Mouse (Mus musculus): ENCODE data around the gene Rnf145. TPM values are rescaled to one million over a fixed set of nuclear protein-coding genes. Genes with fewer than 3 reads are reported as not detected.

Rnf145 gene
- polyA plus RNA-seq, 1 experiment from 2014 or later = 65.3 TPM

- H3K4me1 ChIP-seq = 0 out of 2 replicates have a peak, but pooled peaks cover 2% of the 10 kb centered on the region
- no peak for ATAC-seq (replicated peaks; ENCODE audit: low FRiP score)
- H3K9me3 ChIP-seq (replicated peaks) = no peaks in the 10 kb centered on the region
- WGBS = 92% methylated on average over 14 of the region's 14 CpGs
- no peak overlapping the region for H3K4me2 ChIP-seq
- H3K36me3 ChIP-seq = peaks cover 83% of the 10 kb centered on the region
- no peak overlapping the region for H3K4me3 ChIP-seq (replicated peaks)
- no peaks in the 10 kb centered on the region for H3K27me3 ChIP-seq
- H3K27ac ChIP-seq = no peak overlapping the region
- H3K9ac ChIP-seq = no peak overlapping the region
Measured at GRCm38 (mm10) chr11:44528560-44529199, 9.9 kb downstream of the Rnf145 start.

DNA sequence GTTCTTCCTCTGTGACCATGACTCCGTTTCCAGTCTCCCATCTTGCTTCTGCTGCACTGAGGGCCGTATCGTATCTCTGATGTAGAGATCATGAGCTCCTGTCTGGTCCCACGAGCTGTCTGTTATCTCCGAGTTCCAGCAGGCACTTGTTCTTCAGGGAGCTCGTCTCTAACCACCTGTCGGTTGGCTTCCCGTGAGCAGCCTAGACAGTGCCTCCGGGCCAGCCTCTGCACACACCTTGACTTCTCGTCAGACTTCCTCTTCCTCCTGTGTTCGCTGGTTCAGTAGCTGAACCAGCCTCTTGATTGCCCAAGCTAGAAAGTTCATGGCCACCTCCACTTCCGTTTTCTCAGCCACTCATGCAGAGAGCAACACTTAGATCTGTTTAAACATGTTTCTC, 10.4 kb downstream of the Rnf145 start:
- WGBS = 81% methylated on average over 12 of the region's 12 CpGs
- Histone ChIP-seq H3K4me1 (no peaks in the 10 kb centered on the region), H3K9ac (no peak overlapping the region), H3K4me2 (no peak overlapping the region), H3K9me3 (replicated peaks) (no peaks in the 10 kb centered on the region), H3K27me3 (no peaks in the 10 kb centered on the region), H3K27ac (no peak overlapping the region), H3K4me3 (replicated peaks) (no peak overlapping the region), H3K36me3 (peaks cover 85% of the 10 kb centered on the region)
- peak; percentile 73; the same call in 1 of the 2 replicates for ATAC-seq (replicated peaks; ENCODE audit: low FRiP score)

GRCm38 (mm10) chr11:44529716-44530115, 11.0 kb downstream of the Rnf145 start:
- Histone ChIP-seq H3K9me3 (replicated peaks) (no peaks in the 10 kb centered on the region), H3K36me3 (peaks cover 85% of the 10 kb centered on the region), H3K27me3 (no peaks in the 10 kb centered on the region), H3K4me3 (replicated peaks) (no peak overlapping the region), H3K27ac (no peak overlapping the region), H3K4me1 (no peaks in the 10 kb centered on the region), H3K9ac (no peak overlapping the region), H3K4me2 (no peak overlapping the region)
- no peak for ATAC-seq (replicated peaks; ENCODE audit: low FRiP score)
- 83% methylated on average over 5 of the region's 5 CpGs for WGBS

GRCm38 (mm10) chr11:44530382-44530781, 11.6 kb downstream of the Rnf145 start:
- Histone ChIP-seq H3K4me2 (no peak overlapping the region), H3K9ac (no peak overlapping the region), H3K4me1 (peaks cover 3% of the 10 kb centered on the region), H3K27me3 (no peaks in the 10 kb centered on the region), H3K4me3 (replicated peaks) (no peak overlapping the region), H3K36me3 (peaks cover 86% of the 10 kb centered on the region), H3K9me3 (replicated peaks) (no peaks in the 10 kb centered on the region), H3K27ac (no peak overlapping the region)
- ATAC-seq (replicated peaks; ENCODE audit: low FRiP score) = no peak
- 69% methylated on average over 8 of the region's 8 CpGs for WGBS

DNA sequence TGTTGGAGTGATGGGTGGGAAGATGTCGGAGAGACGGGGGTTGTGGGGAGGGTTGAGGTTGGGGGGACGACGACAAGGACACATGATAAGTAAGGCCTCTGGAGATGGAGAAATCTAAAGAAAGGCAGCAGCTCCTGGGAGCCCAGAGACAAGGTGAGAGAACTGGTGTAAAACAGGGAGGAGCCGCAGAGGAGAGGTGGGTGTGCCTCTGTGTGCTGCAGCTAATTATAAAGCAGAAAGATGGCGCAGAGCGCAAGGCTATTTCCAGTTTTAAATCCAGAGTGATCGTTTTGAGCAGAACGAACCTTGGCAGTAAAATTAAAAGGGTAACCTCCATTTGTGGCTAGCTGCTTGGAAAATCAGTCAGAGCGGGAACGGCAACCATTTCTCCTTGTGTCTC, 12.1 kb downstream of the Rnf145 start:
- Histone ChIP-seq H3K4me2 (no peak overlapping the region), H3K4me3 (replicated peaks) (no peak overlapping the region), H3K4me1 (peaks cover 3% of the 10 kb centered on the region), H3K9me3 (replicated peaks) (no peaks in the 10 kb centered on the region), H3K27ac (no peak overlapping the region), H3K36me3 (peaks cover 87% of the 10 kb centered on the region), H3K27me3 (no peaks in the 10 kb centered on the region), H3K9ac (no peak overlapping the region)
- 84% methylated on average over 11 of the region's 11 CpGs for WGBS
- no peak for ATAC-seq (replicated peaks; ENCODE audit: low FRiP score)

DNA sequence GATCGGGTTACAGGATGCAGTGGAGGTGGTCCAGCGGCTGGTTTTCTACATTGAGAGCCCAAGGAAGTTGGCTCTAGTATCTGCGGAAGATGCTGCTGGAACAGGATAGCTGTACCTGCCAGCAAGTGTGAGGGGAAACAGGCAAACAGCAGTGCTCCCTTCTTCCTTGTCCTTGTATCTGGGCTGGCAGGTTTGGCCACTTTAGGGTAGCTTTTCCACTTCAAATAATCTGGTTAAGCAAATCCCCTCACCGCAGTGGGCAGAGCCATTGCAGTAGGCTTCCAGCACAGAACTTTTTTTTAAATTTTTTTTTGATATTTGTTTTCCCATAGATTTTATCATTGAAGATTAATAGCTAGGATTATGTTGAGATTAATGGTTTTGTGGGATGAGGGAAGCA, 12.9 kb downstream of the Rnf145 start:
- H3K9me3 ChIP-seq (replicated peaks) = no peaks in the 10 kb centered on the region
- no peak for ATAC-seq (replicated peaks; ENCODE audit: low FRiP score)
- WGBS = 79% methylated on average over 4 of the region's 4 CpGs
- no peaks in the 10 kb centered on the region for H3K27me3 ChIP-seq
- no peak overlapping the region for H3K27ac ChIP-seq
- H3K4me1 ChIP-seq = peaks cover 3% of the 10 kb centered on the region
- no peak overlapping the region for H3K9ac ChIP-seq
- H3K4me3 ChIP-seq (replicated peaks) = no peak overlapping the region
- peaks cover 81% of the 10 kb centered on the region for H3K36me3 ChIP-seq
- no peak overlapping the region for H3K4me2 ChIP-seq

DNA sequence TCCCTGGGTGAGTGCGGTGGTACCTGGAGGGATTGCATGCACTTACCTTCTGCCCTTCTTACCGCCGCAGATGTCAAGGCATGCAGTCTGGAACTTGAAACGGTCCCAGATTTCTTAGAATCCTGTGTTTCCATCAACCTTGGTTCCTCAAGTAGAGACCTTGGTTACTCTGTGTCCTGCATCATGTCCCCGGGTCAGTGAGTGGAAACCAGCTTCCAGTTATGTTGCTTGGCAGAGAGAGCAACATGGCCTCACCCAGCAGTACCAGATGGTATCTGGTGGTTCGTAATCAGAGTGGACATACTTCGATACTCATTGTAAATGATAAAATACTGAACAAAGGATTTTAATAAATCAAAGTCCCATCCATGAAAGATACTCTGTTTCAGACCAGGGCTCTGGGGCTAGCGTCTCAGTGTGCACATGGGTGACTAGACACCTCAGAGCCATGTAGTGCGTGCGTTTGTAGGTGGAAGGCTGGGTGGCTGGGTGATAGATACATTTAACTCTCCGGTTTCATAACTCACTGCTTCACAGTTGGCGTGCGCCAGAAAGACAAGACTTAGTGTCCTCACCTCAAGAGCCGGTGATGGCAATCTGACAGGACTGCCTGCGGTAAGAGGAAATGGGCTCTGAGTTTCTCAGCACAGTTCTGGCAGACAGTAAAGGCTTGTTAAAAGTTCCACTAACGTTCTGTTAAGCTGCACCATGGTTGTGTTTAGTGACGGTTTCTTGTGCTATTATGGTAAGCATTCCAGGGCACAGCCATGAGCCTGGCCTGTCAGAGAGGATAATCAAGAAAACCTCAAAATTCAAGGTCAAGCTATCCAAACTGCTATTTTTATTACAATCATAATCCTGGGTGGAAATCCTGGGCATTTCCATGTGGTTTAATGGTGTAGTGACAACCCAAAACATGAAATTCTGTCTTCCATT, 14.3 kb downstream of the Rnf145 start:
- H3K4me3 ChIP-seq (replicated peaks) = no peak overlapping the region
- H3K36me3 ChIP-seq = peaks cover 82% of the 10 kb centered on the region
- H3K4me2 ChIP-seq = no peak overlapping the region
- H3K4me1 ChIP-seq = peaks cover 3% of the 10 kb centered on the region
- no peak overlapping the region for H3K9ac ChIP-seq
- no peaks in the 10 kb centered on the region for H3K27me3 ChIP-seq
- no peak overlapping the region for H3K27ac ChIP-seq
- 92% methylated on average over 17 of the region's 17 CpGs for WGBS
- H3K9me3 ChIP-seq (replicated peaks) = no peaks in the 10 kb centered on the region
- ATAC-seq (replicated peaks; ENCODE audit: low FRiP score) = no peak; the same call in 1 of the 2 replicates

- no peaks in the 10 kb centered on the region for H3K9me3 ChIP-seq (replicated peaks)
- ATAC-seq (replicated peaks; ENCODE audit: low FRiP score) = no peak
- no peak overlapping the region for H3K4me2 ChIP-seq
- no peak overlapping the region for H3K9ac ChIP-seq
- peaks cover 83% of the 10 kb centered on the region for H3K36me3 ChIP-seq
- no peak overlapping the region for H3K27ac ChIP-seq
- peaks cover 3% of the 10 kb centered on the region for H3K4me1 ChIP-seq
- H3K4me3 ChIP-seq (replicated peaks) = no peak overlapping the region
- H3K27me3 ChIP-seq = no peaks in the 10 kb centered on the region
- WGBS = 83% methylated on average over 12 of the region's 12 CpGs
Measured at GRCm38 (mm10) chr11:44534999-44535750, 16.4 kb downstream of the Rnf145 start.

DNA sequence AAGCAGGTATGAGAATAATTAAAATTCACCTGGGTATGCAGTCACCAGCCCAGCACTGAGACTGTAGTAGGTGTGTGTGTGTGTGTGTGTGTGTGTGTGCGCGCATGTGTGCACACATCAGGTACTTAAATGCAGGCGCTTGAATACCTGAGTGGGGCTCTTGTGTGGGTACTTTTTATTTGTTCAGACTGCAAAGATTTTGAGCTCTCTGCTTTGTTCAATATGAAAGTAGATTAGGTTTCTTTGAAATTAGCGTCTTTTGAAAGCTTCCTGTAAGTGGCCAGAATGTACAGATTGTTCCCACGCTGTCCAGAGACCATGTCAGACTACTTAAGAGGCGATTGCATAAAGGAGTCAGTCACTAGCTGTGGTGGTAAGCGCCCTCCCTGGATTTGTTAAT, 18.6 kb downstream of the Rnf145 start:
- 93% methylated on average over 7 of the region's 7 CpGs for WGBS
- Histone ChIP-seq H3K27ac (no peak overlapping the region), H3K4me2 (no peak overlapping the region), H3K9ac (no peak overlapping the region), H3K4me1 (peaks cover 3% of the 10 kb centered on the region), H3K4me3 (replicated peaks) (no peak overlapping the region), H3K9me3 (replicated peaks) (no peaks in the 10 kb centered on the region), H3K36me3 (peaks cover 80% of the 10 kb centered on the region), H3K27me3 (no peaks in the 10 kb centered on the region)
- ATAC-seq (replicated peaks; ENCODE audit: low FRiP score) = no peak

GRCm38 (mm10) chr11:44538101-44538500, 19.3 kb downstream of the Rnf145 start:
- peaks cover 78% of the 10 kb centered on the region for H3K36me3 ChIP-seq
- H3K27me3 ChIP-seq = no peaks in the 10 kb centered on the region
- no peak overlapping the region for H3K9ac ChIP-seq
- peaks cover 3% of the 10 kb centered on the region for H3K4me1 ChIP-seq
- 91% methylated on average over 3 of the region's 3 CpGs for WGBS
- ATAC-seq (replicated peaks; ENCODE audit: low FRiP score) = no peak
- H3K27ac ChIP-seq = no peak overlapping the region
- H3K4me2 ChIP-seq = no peak overlapping the region
- no peak overlapping the region for H3K4me3 ChIP-seq (replicated peaks)
- H3K9me3 ChIP-seq (replicated peaks) = no peaks in the 10 kb centered on the region

DNA sequence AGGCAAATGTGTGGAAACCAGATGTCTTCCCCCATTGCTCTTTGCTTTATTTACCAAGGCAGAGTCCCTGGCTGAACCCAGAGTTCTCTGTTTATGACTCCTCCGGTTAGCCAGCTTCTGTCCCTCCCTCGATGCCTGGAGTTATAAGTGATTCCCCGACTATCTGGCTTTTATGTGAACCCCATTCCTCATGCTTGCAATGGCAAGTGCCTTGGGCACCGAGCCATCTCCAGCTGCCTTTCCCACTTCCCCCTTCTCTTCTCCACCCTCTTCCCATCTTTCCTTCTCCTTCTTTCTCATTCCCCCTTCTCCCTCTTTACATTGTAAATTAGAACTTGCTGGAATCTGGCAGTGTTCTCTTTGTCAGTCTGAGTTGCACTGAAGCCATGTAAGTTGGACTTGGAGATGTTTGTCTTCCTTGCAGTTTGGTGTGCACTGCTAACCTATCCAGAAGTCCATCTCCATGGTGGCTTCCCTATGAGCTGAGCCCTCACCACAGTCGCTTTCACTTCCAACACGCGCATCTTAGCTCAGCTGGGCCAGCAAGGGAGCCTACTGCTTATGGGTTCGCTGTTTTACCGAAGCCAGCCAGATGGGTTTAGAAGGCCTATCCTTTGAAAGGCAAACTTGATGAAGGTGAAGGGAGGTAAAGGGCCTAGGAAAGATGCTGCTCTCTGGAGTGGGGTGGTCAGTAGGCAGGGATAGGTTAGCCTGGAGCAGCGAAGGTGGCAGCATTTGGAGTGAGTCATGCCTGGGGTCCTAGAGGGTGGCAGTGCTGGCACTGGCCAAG, 19.9 kb downstream of the Rnf145 start:
- H3K9ac ChIP-seq = no peak overlapping the region
- no peak for ATAC-seq (replicated peaks; ENCODE audit: low FRiP score)
- H3K4me3 ChIP-seq (replicated peaks) = no peak overlapping the region
- H3K27ac ChIP-seq = no peak overlapping the region
- peaks cover 74% of the 10 kb centered on the region for H3K36me3 ChIP-seq
- no peaks in the 10 kb centered on the region for H3K27me3 ChIP-seq
- no peak overlapping the region for H3K4me2 ChIP-seq
- WGBS = 88% methylated on average over 10 of the region's 10 CpGs
- H3K9me3 ChIP-seq (replicated peaks) = no peaks in the 10 kb centered on the region
- peaks cover 5% of the 10 kb centered on the region for H3K4me1 ChIP-seq

Data from kidney, embryonic 15.5 days (tissue).